32 mouse cellular contexts compared by ENCODE assay signal in genomic region chr1:82018701-82019404, GRCm38 (mm10).
DNase-seq lines count a peak whose midpoint lies in the region; ATAC-seq and TF ChIP-seq lines count a peak whose summit lies in the region.
"Had no signal": no experiment of that assay in that cellular context is flagged by ENCODE, and none has a peak within 500 bp of the region (broad histone marks: within the 10 kb centered on the region; RNA-seq: fewer than 3 reads in every experiment).

No protein-coding gene starts in this region.

- no peaks in the 10 kb centered on the region for H3K79me2 ChIP-seq in liver, adult 2 months (ENCODE audit: control insufficient read depth, insufficient read depth, low read length)

- no peaks in the 10 kb centered on the region for H3K9me3 ChIP-seq in forebrain, embryonic 16.5 days (ENCODE audit: control insufficient read depth, low read length)
- no peaks in the 10 kb centered on the region for H3K9me3 ChIP-seq in forebrain, embryonic 10.5 days
- H3K9me3 ChIP-seq: embryonic facial prominence, embryonic 13.5 days; heart, embryonic 12.5 days; hindbrain, embryonic 13.5 days; limb, embryonic 12.5 days; liver, embryonic 13.5 days; neural tube, embryonic 12.5 days had no signal

- H3K9ac ChIP-seq in forebrain, embryonic 16.5 days (replicated peaks; ENCODE audit: low read depth, low read length), result no peak overlapping the region
- H3K9ac ChIP-seq in liver, adult 2 months (ENCODE audit: low read depth, low read length), result no peak overlapping the region
- H3K9ac ChIP-seq: embryonic facial prominence, embryonic 13.5 days; forebrain, postnatal 0 days; heart, embryonic 12.5 days; hindbrain, embryonic 13.5 days; limb, embryonic 12.5 days; liver, embryonic 13.5 days; neural tube, embryonic 12.5 days had no signal

- no peak for TF ChIP-seq POLR2A in liver, adult 2 months (IDR thresholded peaks at IDR 0.05; ENCODE audit: extremely low read depth, insufficient read depth, low read length)

- H3K27ac ChIP-seq in forebrain, embryonic 16.5 days (ENCODE audit: low read length), result no peak overlapping the region
- no peak overlapping the region for H3K27ac ChIP-seq in forebrain, embryonic 10.5 days
- no peak overlapping the region for H3K27ac ChIP-seq in liver, adult 2 months (replicated peaks; ENCODE audit: insufficient read depth, low read depth, low read length)
- H3K27ac ChIP-seq: embryonic facial prominence, embryonic 13.5 days; heart, adult 2 months; hindbrain, embryonic 13.5 days; left cerebral cortex, adult 2 months; limb, embryonic 12.5 days; liver, embryonic 13.5 days; macrophage; neural tube, embryonic 12.5 days had no signal

- TF ChIP-seq CTCF in liver, adult 2 months (IDR thresholded peaks at IDR 0.05; ENCODE audit: low read depth, low read length), result no peak

- no peak for DNase-seq in forebrain, embryonic 10.5 days (ENCODE audit: extremely low spot score, low spot score)
- DNase-seq in liver, adult 2 months (ENCODE audit: extremely low read depth, low read depth, low spot score), result peak; percentile 71
- DNase-seq in liver, result no peak
- DNase-seq in kidney, adult 9 months, result peak; percentile 47
- peak; percentile 29 to 32 for DNase-seq in kidney, postnatal 36 days
- no peak for DNase-seq in embryo, embryonic 9.5 days (ENCODE audit: extremely low spot score)
- DNase-seq: adrenal gland, postnatal 10 days; cerebellum, adult 11 months; cerebellum, adult 9-10 months; embryo, embryonic 11 days; forebrain, postnatal 0 days; heart, adult 2 months; heart, postnatal 4 days; liver, embryonic 13.5 days; lung, adult 2 months; lung, postnatal 10 days; right cerebral cortex, adult 18-20 months; spleen, adult 18-20 months; thymus, postnatal 25 days had no signal

- no peaks in the 10 kb centered on the region for H3K27me3 ChIP-seq in forebrain, embryonic 16.5 days (replicated peaks; ENCODE audit: control insufficient read depth, insufficient read depth, low read length)
- H3K27me3 ChIP-seq in forebrain, embryonic 10.5 days (ENCODE audit: poor library complexity, severe bottlenecking), result no peaks in the 10 kb centered on the region
- H3K27me3 ChIP-seq in liver, adult 2 months (ENCODE audit: control insufficient read depth, insufficient read depth, low read length), result no peaks in the 10 kb centered on the region
- H3K27me3 ChIP-seq: embryonic facial prominence, embryonic 13.5 days; heart, embryonic 12.5 days; hindbrain, embryonic 13.5 days; limb, embryonic 12.5 days; liver, embryonic 13.5 days; neural tube, embryonic 12.5 days; Patski had no signal

- H3K4me2 ChIP-seq in forebrain, embryonic 16.5 days (ENCODE audit: low read length), result no peak overlapping the region
- H3K4me2 ChIP-seq: embryonic facial prominence, embryonic 13.5 days; heart, embryonic 12.5 days; hindbrain, embryonic 13.5 days; limb, embryonic 12.5 days; liver, embryonic 13.5 days; neural tube, embryonic 12.5 days had no signal

- no peaks in the 10 kb centered on the region for H3K36me3 ChIP-seq in forebrain, embryonic 16.5 days (ENCODE audit: control insufficient read depth, insufficient read depth)
- H3K36me3 ChIP-seq in forebrain, embryonic 10.5 days (replicated peaks), result no peaks in the 10 kb centered on the region
- no peaks in the 10 kb centered on the region for H3K36me3 ChIP-seq in liver, adult 2 months (ENCODE audit: control insufficient read depth, insufficient read depth, low read length)
- H3K36me3 ChIP-seq: embryonic facial prominence, embryonic 13.5 days; heart, embryonic 12.5 days; hindbrain, embryonic 13.5 days; limb, embryonic 12.5 days; liver, embryonic 13.5 days; neural tube, embryonic 12.5 days had no signal

- peak; percentile 45 for ATAC-seq in forebrain, embryonic 16.5 days
- ATAC-seq: forebrain, postnatal 0 days; intestine, embryonic 16.5 days; midbrain, embryonic 16.5 days; Patski had no signal

- H3K4me3 ChIP-seq in forebrain, embryonic 16.5 days (replicated peaks; ENCODE audit: low read length), result no peak overlapping the region
- no peak overlapping the region for H3K4me3 ChIP-seq in forebrain, embryonic 10.5 days
- H3K4me3 ChIP-seq in liver, adult 2 months (ENCODE audit: insufficient read depth, low read depth, low read length), result no peak overlapping the region
- H3K4me3 ChIP-seq: embryonic facial prominence, embryonic 13.5 days; erythroblast, embryonic 14.5 days; heart, adult 2 months; heart, embryonic 12.5 days; hindbrain, embryonic 13.5 days; left cerebral cortex, adult 2 months; limb, embryonic 12.5 days; liver, embryonic 13.5 days; myocyte; neural tube, embryonic 12.5 days had no signal

- WGBS in forebrain, embryonic 16.5 days, result 58% methylated on average over 7 of the region's 7 CpGs
- WGBS in forebrain, embryonic 10.5 days, result 83% methylated on average over 7 of the region's 7 CpGs
- 56% methylated on average over 7 of the region's 7 CpGs for WGBS in liver, adult 2 months

- H3K4me1 ChIP-seq in forebrain, embryonic 16.5 days (replicated peaks; ENCODE audit: control insufficient read depth, insufficient read depth, low read length), result no peaks in the 10 kb centered on the region
- H3K4me1 ChIP-seq in forebrain, embryonic 10.5 days, result no peaks in the 10 kb centered on the region
- H3K4me1 ChIP-seq in liver, adult 2 months (ENCODE audit: control insufficient read depth, insufficient read depth, low read length), result no peaks in the 10 kb centered on the region; the same call in 1 of the 2 replicates
- H3K4me1 ChIP-seq: embryonic facial prominence, embryonic 13.5 days; heart, embryonic 12.5 days; hindbrain, embryonic 13.5 days; limb, embryonic 12.5 days; liver, embryonic 13.5 days; neural tube, embryonic 12.5 days had no signal

Comparison
In these comparisons a context has a peak if more than half of its experiments do, and no peak if none do; other contexts are left out.
1. DNase-seq: peak in liver, adult 2 months (single experiment), kidney, adult 9 months (single experiment) and kidney, postnatal 36 days (2 of 2); none in forebrain, embryonic 10.5 days (single experiment), liver (single experiment) and embryo, embryonic 9.5 days (single experiment).